Mouse (Mus musculus) MEL (cell line): ENCODE data around the gene Crk.

Experiments used
- CHD2 ChIP-seq: IDR thresholded peaks from 2 replicates; pipeline ENCODE4 v1.6.1; 2011; ENCODE audit warnings: low read length, improper control_type of control experiment
- CTCF ChIP-seq, 3 experiments: IDR thresholded peaks in 2 of 3; conservative IDR thresholded peaks in 1 of 3; 2 replicates each; pipeline ENCODE4 v1.5.1; 2011 to 2012; ENCODE audit warnings: low read length in 3 of 3, low read depth in 2 of 3, mild to moderate bottlenecking in 2 of 3, improper control_type of control experiment in 1 of 3, inconsistent platforms in 1 of 3, mixed read lengths in 1 of 3, moderate library complexity in 1 of 3; ENCODE audit not compliant: control insufficient read depth in 1 of 3, insufficient read depth in 1 of 3, poor library complexity in 1 of 3, severe bottlenecking in 1 of 3
- E2F4 ChIP-seq: IDR thresholded peaks from 2 replicates; pipeline ENCODE4 v1.6.1; 2011; ENCODE audit warnings: low read depth, low read length, improper control_type of control experiment, borderline replicate concordance
- EP300 ChIP-seq, 2 experiments: IDR thresholded peaks; 2 replicates each; pipeline ENCODE4 v1.6.1; 2011; ENCODE audit warnings: improper control_type of control experiment in 2 of 2, low read length in 2 of 2, low read depth in 1 of 2, mild to moderate bottlenecking in 1 of 2
- ETS1 ChIP-seq: IDR thresholded peaks from 2 replicates; pipeline ENCODE4 v1.6.1; 2012; ENCODE audit warnings: low read depth, mild to moderate bottlenecking, inconsistent platforms, low read length, improper control_type of control experiment, moderate library complexity
- GATA1 ChIP-seq: IDR thresholded peaks from 2 replicates; pipeline ENCODE4 v1.6.1; 2011; ENCODE audit warnings: low read depth, low read length, improper control_type of control experiment
- MAX ChIP-seq: IDR thresholded peaks from 2 replicates; pipeline ENCODE4 v1.6.1; 2011; ENCODE audit warnings: low read length, improper control_type of control experiment
- MAZ ChIP-seq: IDR thresholded peaks from 2 replicates; pipeline ENCODE4 v1.6.1; 2012; ENCODE audit warnings: low read depth, mild to moderate bottlenecking, inconsistent platforms, low read length, improper control_type of control experiment
- MYB ChIP-seq: IDR thresholded peaks from 2 replicates; pipeline ENCODE4 v1.6.1; 2011; ENCODE audit warnings: mild to moderate bottlenecking, low read depth, low read length, improper control_type of control experiment
- NELFE ChIP-seq: IDR thresholded peaks from 2 replicates; pipeline ENCODE4 v1.6.1; 2011; ENCODE audit warnings: low read depth, low read length, improper control_type of control experiment
- POLR2A ChIP-seq, 2 experiments: IDR thresholded peaks; 2 replicates each; pipeline ENCODE4 v1.6.1; 2011 to 2012; ENCODE audit warnings: low read length in 2 of 2, mild to moderate bottlenecking in 2 of 2, control low read depth in 1 of 2, improper control_type of control experiment in 1 of 2, low read depth in 1 of 2, moderate library complexity in 1 of 2; ENCODE audit not compliant: control insufficient read depth in 1 of 2, insufficient read depth in 1 of 2, poor library complexity in 1 of 2
- POLR2AphosphoS2 ChIP-seq: IDR thresholded peaks from 2 replicates; pipeline ENCODE4 v1.6.1; 2011; ENCODE audit warnings: low read length, improper control_type of control experiment
- TBP ChIP-seq: IDR thresholded peaks from 2 replicates; pipeline ENCODE4 v1.8.0; 2011; ENCODE audit warnings: low read depth, low read length, improper control_type of control experiment
- USF1 ChIP-seq: IDR thresholded peaks from 2 replicates; pipeline ENCODE4 v1.6.1; 2014; ENCODE audit warnings: low read depth, mild to moderate bottlenecking, inconsistent platforms, low read length, improper control_type of control experiment, moderate library complexity

- no peak for TF ChIP-seq ETS1
- no peak for TF ChIP-seq TBP
- no peak for TF ChIP-seq CTCF (IDR thresholded peaks at IDR 0.05 in 2 of 3, conservative IDR thresholded peaks at IDR 0.05 in 1 of 3; ENCODE audit: control insufficient read depth in 1 of 3, insufficient read depth in 1 of 3, low read depth in 2 of 3, low read length in 3 of 3, poor library complexity in 1 of 3, severe bottlenecking in 1 of 3)
- TF ChIP-seq POLR2A (IDR thresholded peaks at IDR 0.05; ENCODE audit: control insufficient read depth in 1 of 2, insufficient read depth in 1 of 2, low read depth in 1 of 2, low read length in 2 of 2, poor library complexity in 1 of 2), result no peak
- no peak for TF ChIP-seq GATA1
- TF ChIP-seq EP300 (IDR thresholded peaks at IDR 0.05; ENCODE audit: low read depth in 1 of 2, low read length in 2 of 2), result no peak
- TF ChIP-seq E2F4, result no peak
- no peak for TF ChIP-seq MAX
- TF ChIP-seq MAZ, result no peak
- no peak for TF ChIP-seq USF1
- TF ChIP-seq CHD2, result no peak
- TF ChIP-seq POLR2AphosphoS2, result no peak
- no peak for TF ChIP-seq NELFE
- TF ChIP-seq MYB, result no peak
Observed at GRCm38 (mm10) chr11:75668621-75669020, 10.4 kb upstream of the Crk start.
